Mouse (Mus musculus): ENCODE measurements around the gene Gm36210. TPM values are rescaled to one million over a fixed set of nuclear protein-coding genes. Genes with fewer than 3 reads are reported as not detected.

Gm36210 gene
- 0.09 and 0.67 TPM in 2 replicates for polyA plus RNA-seq (2012; rRNA removed; ENCODE audit: low replicate concordance)

GRCm38 (mm10) chr7:4906466-4906950, at the start of gene Gm36210:
Gene Gm36210, minus strand, starts transcription at chr7:4906516.

GRCm38 (mm10) chr7:4925441-4926381, 19.4 kb upstream of the Gm36210 start, which contains the start of gene Ssc5d:
Gene Ssc5d, plus strand, starts transcription at chr7:4925785.

GRCm38 (mm10) chr7:4921824-4922482, 15.6 kb upstream of the Gm36210 start, which contains the start of gene Nat14:
Gene Nat14, plus strand, starts transcription at chr7:4922028.

GRCm38 (mm10) chr7:4915007-4915665, 8.8 kb upstream of the Gm36210 start, which contains the start of gene Zfp628:
Gene Zfp628, plus strand, starts transcription at chr7:4915217.

GRCm38 (mm10) chr7:4876753-4877221, 29.5 kb downstream of the Gm36210 start, which contains the start of gene Isoc2a:
Gene Isoc2a, plus strand, starts transcription at chr7:4877153.

GRCm38 (mm10) chr7:4870133-4870532, 36.2 kb downstream of the Gm36210 start, which contains the start of gene Isoc2b:
Gene Isoc2b, minus strand, starts transcription at chr7:4870258.

Other genes with a start within 250 kb of the Gm36210 start
- 77.9 and 140 TPM in 2 replicates for gene Ppp6r1, start 247.5 kb downstream of the Gm36210 start, polyA plus RNA-seq (2012; rRNA removed; ENCODE audit: low replicate concordance)
- gene Hspbp1, start 221.4 kb downstream of the Gm36210 start, polyA plus RNA-seq (2012; rRNA removed; ENCODE audit: low replicate concordance) = 36.3 and 51.8 TPM in 2 replicates
- 2.8 and 14.9 TPM in 2 replicates for gene Brsk1, start 215.9 kb downstream of the Gm36210 start, polyA plus RNA-seq (2012; rRNA removed; ENCODE audit: low replicate concordance)
- gene Tmem150b, start 181.3 kb downstream of the Gm36210 start, polyA plus RNA-seq (2012; rRNA removed; ENCODE audit: low replicate concordance) = 1.5 and 1.7 TPM in 2 replicates
- 69.5 and 121 TPM in 2 replicates for gene Kmt5c, start 166.4 kb downstream of the Gm36210 start, polyA plus RNA-seq (2012; rRNA removed; ENCODE audit: low replicate concordance)
- gene Cox6b2, start 153.4 kb downstream of the Gm36210 start, polyA plus RNA-seq (2012; rRNA removed; ENCODE audit: low replicate concordance) = 20.8 and 97.5 TPM in 2 replicates
- not detected in 2 replicates for gene Fam71e2, start 135.2 kb downstream of the Gm36210 start, polyA plus RNA-seq (2012; rRNA removed; ENCODE audit: low replicate concordance)
- gene Il11, start 123.7 kb downstream of the Gm36210 start, polyA plus RNA-seq (2012; rRNA removed; ENCODE audit: low replicate concordance) = 0.11 and 0.45 TPM in 2 replicates
- not detected in 2 replicates for gene Tmem190, start 123.6 kb downstream of the Gm36210 start, polyA plus RNA-seq (2012; rRNA removed; ENCODE audit: low replicate concordance)
- 13.9 and 33.7 TPM in 2 replicates for gene Tmem238, start 116.9 kb downstream of the Gm36210 start, polyA plus RNA-seq (2012; rRNA removed; ENCODE audit: low replicate concordance)
- gene Rpl28, start 113.6 kb downstream of the Gm36210 start, polyA plus RNA-seq (2012; rRNA removed; ENCODE audit: low replicate concordance) = 303 and 400 TPM in 2 replicates
- 249 and 346 TPM in 2 replicates for gene Ube2s, start 93.9 kb downstream of the Gm36210 start, polyA plus RNA-seq (2012; rRNA removed; ENCODE audit: low replicate concordance)
- gene Shisa7, start 61.8 kb downstream of the Gm36210 start, polyA plus RNA-seq (2012; rRNA removed; ENCODE audit: low replicate concordance) = 0.04 and 0.87 TPM in 2 replicates
- 22.3 and 43.4 TPM in 2 replicates for gene Isoc2b, start 36.3 kb downstream of the Gm36210 start, polyA plus RNA-seq (2012; rRNA removed; ENCODE audit: low replicate concordance)
- 43.3 and 99.8 TPM in 2 replicates for gene Isoc2a, start 29.4 kb downstream of the Gm36210 start, polyA plus RNA-seq (2012; rRNA removed; ENCODE audit: low replicate concordance)
- 8.7 and 16.0 TPM in 2 replicates for gene Zfp628, start 8.7 kb upstream of the Gm36210 start, polyA plus RNA-seq (2012; rRNA removed; ENCODE audit: low replicate concordance)
- 3.0 and 16.9 TPM in 2 replicates for gene Nat14, start 15.5 kb upstream of the Gm36210 start, polyA plus RNA-seq (2012; rRNA removed; ENCODE audit: low replicate concordance)
- 17.4 and 38.7 TPM in 2 replicates for gene Ssc5d, start 19.3 kb upstream of the Gm36210 start, polyA plus RNA-seq (2012; rRNA removed; ENCODE audit: low replicate concordance)
- 0.63 and 0.77 TPM in 2 replicates for gene Sbk2, start 57.9 kb upstream of the Gm36210 start, polyA plus RNA-seq (2012; rRNA removed; ENCODE audit: low replicate concordance)
- 0.08 and 0.10 TPM in 2 replicates for gene Sbk3, start 64.7 kb upstream of the Gm36210 start, polyA plus RNA-seq (2012; rRNA removed; ENCODE audit: low replicate concordance)
- gene Zfp579, start 89.6 kb upstream of the Gm36210 start, polyA plus RNA-seq (2012; rRNA removed; ENCODE audit: low replicate concordance) = 42.5 and 74.3 TPM in 2 replicates
- gene Zfp524, start 107.9 kb upstream of the Gm36210 start, polyA plus RNA-seq (2012; rRNA removed; ENCODE audit: low replicate concordance) = 34.8 and 37.7 TPM in 2 replicates
- gene Fiz1, start 108.2 kb upstream of the Gm36210 start, polyA plus RNA-seq (2012; rRNA removed; ENCODE audit: low replicate concordance) = 22.7 and 39.7 TPM in 2 replicates
- 0.26 TPM in 1 of 2 replicates, not detected in the other for gene Gm44973, start 109.0 kb upstream of the Gm36210 start, polyA plus RNA-seq (2012; rRNA removed; ENCODE audit: low replicate concordance)
- gene Zfp865, start 113.9 kb upstream of the Gm36210 start, polyA plus RNA-seq (2012; rRNA removed; ENCODE audit: low replicate concordance) = 24.3 and 43.2 TPM in 2 replicates
- gene Ccdc106, start 114.0 kb upstream of the Gm36210 start, polyA plus RNA-seq (2012; rRNA removed; ENCODE audit: low replicate concordance) = 0.63 and 20.2 TPM in 2 replicates
- not detected in 2 replicates for gene 4632433K11Rik, start 127.6 kb upstream of the Gm36210 start, polyA plus RNA-seq (2012; rRNA removed; ENCODE audit: low replicate concordance)
- 5.2 and 5.6 TPM in 2 replicates for gene Zfp784, start 131.9 kb upstream of the Gm36210 start, polyA plus RNA-seq (2012; rRNA removed; ENCODE audit: low replicate concordance)
- 15.4 and 30.5 TPM in 2 replicates for gene Zfp580, start 145.0 kb upstream of the Gm36210 start, polyA plus RNA-seq (2012; rRNA removed; ENCODE audit: low replicate concordance)
- 143 and 241 TPM in 2 replicates for gene U2af2, start 155.6 kb upstream of the Gm36210 start, polyA plus RNA-seq (2012; rRNA removed; ENCODE audit: low replicate concordance)
- 151 and 159 TPM in 2 replicates for gene Epn1, start 173.7 kb upstream of the Gm36210 start, polyA plus RNA-seq (2012; rRNA removed; ENCODE audit: low replicate concordance)
- gene Rfpl4, start 210.4 kb upstream of the Gm36210 start, polyA plus RNA-seq (2012; rRNA removed; ENCODE audit: low replicate concordance) = not detected in 2 replicates
- 0.57 and 2.0 TPM in 2 replicates for gene Rasl2-9, start 219.4 kb upstream of the Gm36210 start, polyA plus RNA-seq (2012; rRNA removed; ENCODE audit: low replicate concordance)
- gene Vmn1r55, start 243.2 kb upstream of the Gm36210 start, polyA plus RNA-seq (2012; rRNA removed; ENCODE audit: low replicate concordance) = not detected in 2 replicates

Data from subcutaneous adipose tissue, adult 2 months (tissue).